ENCODE assay signal across 8 mouse cellular contexts in genomic region chr11:117121164-117121535, GRCm38 (mm10). TPM values are rescaled to one million over a fixed set of nuclear protein-coding genes. Genes with fewer than 3 reads are reported as not detected.
DNase-seq lines count a peak whose midpoint lies in the region; ATAC-seq and TF ChIP-seq lines count a peak whose summit lies in the region.

No protein-coding gene starts in this region.

- TF ChIP-seq POLR2A in lung, adult 2 months (IDR thresholded peaks at IDR 0.05; ENCODE audit: borderline replicate concordance, extremely low read depth, low read depth, low read length), result no peak

- H3K27me3 ChIP-seq in lung, embryonic 14.5 days (ENCODE audit: insufficient read depth, low read length), result no peaks in the 10 kb centered on the region
- no peaks in the 10 kb centered on the region for H3K27me3 ChIP-seq in embryonic facial prominence, embryonic 13.5 days
- no peaks in the 10 kb centered on the region for H3K27me3 ChIP-seq in hindbrain, embryonic 10.5 days (ENCODE audit: insufficient read depth, poor library complexity, severe bottlenecking)
- H3K27me3 ChIP-seq in limb, embryonic 10.5 days (ENCODE audit: low read depth, poor library complexity, severe bottlenecking), result no peaks in the 10 kb centered on the region

- H3K36me3 ChIP-seq in lung, embryonic 14.5 days (ENCODE audit: insufficient read depth), result peaks cover 45% of the 10 kb centered on the region
- peaks cover 21% of the 10 kb centered on the region for H3K36me3 ChIP-seq in embryonic facial prominence, embryonic 13.5 days
- peaks cover 34% of the 10 kb centered on the region for H3K36me3 ChIP-seq in hindbrain, embryonic 10.5 days
- peaks cover 42% of the 10 kb centered on the region for H3K36me3 ChIP-seq in limb, embryonic 10.5 days

- 36% methylated on average over 11 of the region's 11 CpGs for WGBS in lung, embryonic 14.5 days
- WGBS in lung, adult 2 months, result 15% methylated on average over 11 of the region's 11 CpGs
- 20% methylated on average over 11 of the region's 11 CpGs for WGBS in embryonic facial prominence, embryonic 13.5 days
- WGBS in hindbrain, embryonic 10.5 days, result 36% methylated on average over 11 of the region's 11 CpGs
- 47% methylated on average over 11 of the region's 11 CpGs for WGBS in limb, embryonic 10.5 days

- peak overlapping the region; percentile 5; the same call in 1 of the 2 replicates for H3K27ac ChIP-seq in lung, embryonic 14.5 days (ENCODE audit: low read depth)
- H3K27ac ChIP-seq in embryonic facial prominence, embryonic 13.5 days, result peak overlapping the region; percentile 29; the same call in 1 of the 2 replicates
- peak overlapping the region; percentile 76 for H3K27ac ChIP-seq in hindbrain, embryonic 10.5 days
- peak overlapping the region; percentile 67 for H3K27ac ChIP-seq in limb, embryonic 10.5 days

- H3K4me2 ChIP-seq in lung, embryonic 14.5 days, result no peak overlapping the region
- peak overlapping the region; percentile 34 for H3K4me2 ChIP-seq in embryonic facial prominence, embryonic 13.5 days

- peak; percentile 15; the same call in 1 of the 2 replicates for TF ChIP-seq CTCF in lung, embryonic 14.5 days (IDR thresholded peaks at IDR 0.05; ENCODE audit: low read depth)
- TF ChIP-seq CTCF in lung, adult 2 months (IDR thresholded peaks at IDR 0.05; ENCODE audit: insufficient read depth, low read length), result no peak

- H3K9ac ChIP-seq in lung, embryonic 14.5 days, result no peak overlapping the region
- H3K9ac ChIP-seq in embryonic facial prominence, embryonic 13.5 days, result peak overlapping the region; percentile 51

- peak; percentile 24 for DNase-seq in lung, embryonic 14.5 days
- DNase-seq in lung, adult 2 months, result no peak
- DNase-seq in hindbrain, embryonic 10.5 days (ENCODE audit: low spot score), result no peak
- DNase-seq in limb, embryonic 10.5 days (ENCODE audit: low spot score), result no peak
- peak; percentile 53 for DNase-seq in right cerebral cortex, postnatal 14 days
- no peak for DNase-seq in testis, postnatal 14 days (ENCODE audit: low spot score)
- DNase-seq in layer of hippocampus, postnatal 25 days (ENCODE audit: extremely low spot score in 1 of 2, low spot score in 1 of 2), result no peak

- no peak overlapping the region for H3K4me3 ChIP-seq in lung, embryonic 14.5 days (ENCODE audit: low read depth, low read length)
- no peak overlapping the region for H3K4me3 ChIP-seq in lung, adult 2 months (replicated peaks; ENCODE audit: extremely low read depth, low read depth, low read length)
- no peak overlapping the region for H3K4me3 ChIP-seq in embryonic facial prominence, embryonic 13.5 days
- 0 out of 2 replicates have a peak overlapping the region, but pooled peaks have one; percentile 3 for H3K4me3 ChIP-seq in hindbrain, embryonic 10.5 days
- no peak overlapping the region for H3K4me3 ChIP-seq in limb, embryonic 10.5 days

- H3K4me1 ChIP-seq in lung, embryonic 14.5 days (ENCODE audit: insufficient read depth), result peaks cover 53% of the 10 kb centered on the region
- H3K4me1 ChIP-seq in lung, adult 2 months (ENCODE audit: control insufficient read depth, insufficient read depth, low read length), result peaks cover 46% of the 10 kb centered on the region
- peaks cover 93% of the 10 kb centered on the region for H3K4me1 ChIP-seq in embryonic facial prominence, embryonic 13.5 days
- H3K4me1 ChIP-seq in hindbrain, embryonic 10.5 days (replicated peaks), result peaks cover 86% of the 10 kb centered on the region
- peaks cover 75% of the 10 kb centered on the region for H3K4me1 ChIP-seq in limb, embryonic 10.5 days

- no peak for ATAC-seq in lung, embryonic 14.5 days (ENCODE audit: insufficient read depth)
- no peak for ATAC-seq in embryonic facial prominence, embryonic 13.5 days (ENCODE audit: insufficient number of reproducible peaks, insufficient read depth, low FRiP score, low TSS enrichment, low read depth)

- H3K9me3 ChIP-seq in lung, embryonic 14.5 days (ENCODE audit: low read depth, low read length), result no peaks in the 10 kb centered on the region
- H3K9me3 ChIP-seq in embryonic facial prominence, embryonic 13.5 days, result no peaks in the 10 kb centered on the region
- H3K9me3 ChIP-seq in hindbrain, embryonic 10.5 days, result no peaks in the 10 kb centered on the region
- no peaks in the 10 kb centered on the region for H3K9me3 ChIP-seq in limb, embryonic 10.5 days (replicated peaks)

RNA-seq across cellular contexts. Expression of gene Sec14l1, which starts 6.2 kb away (rescaled TPM):
- polyA plus RNA-seq in lung, embryonic 14.5 days (2014; fragmentation: Nextera tagmentation; extraction: Ambion mirVana), result 44.3 and 46.2 TPM in 2 replicates
- polyA plus RNA-seq in lung, adult 2 months (2012; rRNA removed), result 123 and 133 TPM in 2 replicates
- 44.3 and 47.3 TPM in 2 replicates for polyA plus RNA-seq in embryonic facial prominence, embryonic 13.5 days (2015; fragmentation: Nextera tagmentation; extraction: Ambion mirVana)
- polyA plus RNA-seq in hindbrain, embryonic 10.5 days (2016; fragmentation: Nextera tagmentation; extraction: Ambion mirVana), result 57.0 and 58.2 TPM in 2 replicates
- polyA plus RNA-seq in limb, embryonic 10.5 days (2016; fragmentation: Nextera tagmentation; extraction: Ambion mirVana), result 40.1 and 47.8 TPM in 2 replicates
- total RNA-seq in layer of hippocampus, postnatal 25 days (2021), result 100 to 1,000 TPM; 216 to 234 TPM

Comparison
In these comparisons a context has a peak if more than half of its experiments do, and no peak if none do; other contexts are left out.
1. DNase-seq: peak in lung, embryonic 14.5 days (single experiment) and right cerebral cortex, postnatal 14 days (single experiment); none in lung, adult 2 months (single experiment), hindbrain, embryonic 10.5 days (single experiment), limb, embryonic 10.5 days (single experiment), testis, postnatal 14 days (single experiment) and layer of hippocampus, postnatal 25 days (0 of 2).
2. H3K27ac ChIP-seq: peak in every context shown above with its lines; median percentile 76 in hindbrain, embryonic 10.5 days; 67 in limb, embryonic 10.5 days; 29 in embryonic facial prominence, embryonic 13.5 days; 5 in lung, embryonic 14.5 days.